Mouse (Mus musculus): Measurements from ENCODE around the gene Kcnmb3.

Kcnmb3 gene

DNA sequence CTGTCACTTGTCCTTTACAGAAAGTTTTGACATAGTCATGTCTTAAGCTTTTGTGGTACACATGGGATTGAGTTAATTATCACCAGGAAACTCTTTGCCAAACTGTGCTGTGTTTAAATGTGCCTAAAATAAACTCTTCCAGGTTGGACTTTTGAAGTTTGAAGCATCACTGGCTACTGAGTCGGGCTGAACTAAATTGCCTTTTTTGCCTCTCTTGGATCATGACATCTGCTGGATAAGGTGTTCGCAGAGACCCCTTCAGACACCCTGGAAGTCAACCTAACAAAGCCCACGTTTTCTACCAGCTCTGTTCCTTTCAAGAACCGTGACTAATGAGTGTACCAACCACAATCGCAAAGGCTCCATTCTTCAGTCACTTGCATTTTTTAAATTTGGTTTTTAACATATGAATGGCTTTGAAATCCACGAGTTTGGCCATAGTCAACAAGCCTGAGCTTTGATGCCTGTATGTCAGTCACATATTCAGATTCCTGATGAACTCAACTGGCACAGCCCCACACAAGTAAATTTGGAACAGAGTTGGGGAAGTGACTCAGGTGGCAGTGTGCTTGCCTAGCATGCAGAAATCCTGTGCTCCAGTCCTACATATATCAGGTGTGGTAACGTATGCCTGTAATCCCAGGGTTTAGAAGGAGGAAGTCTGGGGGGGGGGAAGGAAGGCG lies 3.2 kb upstream of the Kcnmb3 start:
- no peak for DNase-seq (ENCODE audit: low read depth, low spot score)

GRCm38 (mm10) chr3:32494387-32495087 lies 2.5 kb upstream of the Kcnmb3 start:
- DNase-seq (ENCODE audit: low read depth, low spot score), result no peak

DNA sequence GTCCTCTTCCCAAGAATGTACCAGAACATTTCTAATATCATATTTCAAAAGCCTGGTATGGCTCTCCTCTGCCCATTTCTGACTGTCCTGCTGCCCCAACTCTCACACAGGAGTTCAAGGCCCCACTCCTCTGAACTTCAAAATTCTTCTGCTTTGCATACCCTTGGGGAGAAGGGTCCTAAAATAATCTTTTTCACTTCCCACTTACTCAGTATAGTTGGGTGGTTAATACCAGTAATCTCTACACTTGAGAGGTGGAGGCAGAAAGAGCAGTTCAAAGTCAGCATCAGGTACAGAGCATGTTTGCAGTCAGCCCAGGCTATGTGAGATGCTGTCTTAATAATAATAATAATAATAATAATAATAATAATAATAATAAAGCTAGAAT lies 1.1 kb downstream of the Kcnmb3 start:
- no peak for DNase-seq (ENCODE audit: low read depth, low spot score)

GRCm38 (mm10) chr3:32490076-32490927 lies 1.7 kb downstream of the Kcnmb3 start:
- no peak for DNase-seq (ENCODE audit: low read depth, low spot score)

DNA sequence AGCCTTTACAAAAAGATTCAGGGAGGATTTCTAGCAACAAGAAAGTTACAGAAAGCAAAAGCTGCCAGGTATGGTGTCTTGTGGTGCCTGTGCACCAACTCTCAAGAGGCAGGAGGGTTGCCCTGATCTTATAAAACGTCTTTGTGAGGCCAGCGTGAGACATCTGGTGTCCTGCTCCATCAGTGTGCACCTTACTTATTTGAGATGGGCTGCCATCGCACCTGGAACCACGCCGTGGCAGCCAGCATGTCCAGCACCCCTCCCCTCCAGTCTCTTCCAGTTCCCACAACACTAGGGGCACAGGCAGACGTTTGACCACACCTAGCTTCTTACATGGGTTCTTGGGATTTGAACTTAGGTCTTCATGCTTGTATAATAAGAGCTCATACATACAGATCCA lies 3.9 kb downstream of the Kcnmb3 start:
- DNase-seq (ENCODE audit: low read depth, low spot score), result no peak

- no peak for DNase-seq (ENCODE audit: low read depth, low spot score)
Observed at GRCm38 (mm10) chr3:32486543-32486942, 5.5 kb downstream of the Kcnmb3 start.

- no peak for DNase-seq (ENCODE audit: low read depth, low spot score)
Observed at GRCm38 (mm10) chr3:32483035-32483434, 9.0 kb downstream of the Kcnmb3 start.

- no peak for DNase-seq (ENCODE audit: low read depth, low spot score)
Observed at GRCm38 (mm10) chr3:32479961-32480360, 12.1 kb downstream of the Kcnmb3 start.

- no peak for DNase-seq (ENCODE audit: low read depth, low spot score)
Observed at GRCm38 (mm10) chr3:32473184-32473583, 18.8 kb downstream of the Kcnmb3 start.

DNA sequence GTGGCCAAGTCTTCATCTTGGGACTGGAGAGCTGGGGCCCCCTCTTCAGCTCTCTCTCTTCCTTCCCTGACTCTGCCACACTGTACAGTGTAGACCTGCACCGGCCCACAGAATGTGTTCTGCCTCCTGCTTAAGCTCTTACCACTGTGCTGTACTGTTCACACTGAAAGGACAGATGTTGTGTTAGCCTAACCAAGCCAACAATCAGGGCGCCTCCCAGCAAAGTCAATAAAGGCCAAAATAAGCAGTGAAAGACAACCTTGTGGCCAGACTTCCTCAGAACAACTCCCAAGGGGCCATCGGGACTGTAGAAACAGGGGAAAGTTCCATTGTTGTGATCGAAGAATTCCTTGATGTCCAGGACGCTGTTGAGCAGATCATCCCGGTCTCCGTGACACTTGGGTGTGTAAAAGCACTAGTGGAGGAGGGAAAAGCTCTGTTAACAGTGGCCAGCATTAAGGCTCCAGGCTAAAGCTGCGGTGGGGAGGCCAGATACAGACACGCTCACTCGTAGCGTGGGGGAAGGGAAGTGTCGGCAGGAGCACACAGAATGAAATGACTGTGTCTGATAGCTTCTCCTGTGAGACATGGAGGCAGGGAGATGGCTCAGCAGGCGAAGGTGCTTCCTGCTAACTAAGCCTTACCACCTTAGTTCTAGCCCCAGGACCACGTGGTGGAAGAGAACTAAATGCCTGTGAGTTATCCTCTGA lies 19.7 kb downstream of the Kcnmb3 start:
- DNase-seq (ENCODE audit: low read depth, low spot score), result no peak

GRCm38 (mm10) chr3:32471098-32471497 lies 20.9 kb downstream of the Kcnmb3 start:
- no peak for DNase-seq (ENCODE audit: low read depth, low spot score)

DNA sequence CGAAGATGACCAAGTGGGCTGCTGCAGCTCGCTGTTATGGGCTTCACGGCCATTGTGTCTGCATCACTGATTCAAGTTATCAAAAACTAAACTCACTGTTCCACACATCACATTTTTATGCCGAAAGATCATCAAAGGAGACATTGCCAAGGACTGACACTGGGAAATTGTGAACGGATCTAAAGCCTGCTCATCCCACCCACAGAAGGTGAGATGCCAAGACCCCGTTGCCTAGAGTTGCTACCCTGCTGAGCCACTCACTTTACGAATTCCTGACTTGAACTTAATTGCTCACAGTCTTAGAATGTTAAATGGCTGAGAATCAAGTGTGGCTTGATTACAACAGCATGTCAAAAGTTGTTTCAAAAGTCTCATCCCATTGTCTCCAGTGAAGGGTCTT lies 21.6 kb downstream of the Kcnmb3 start:
- no peak for DNase-seq (ENCODE audit: low read depth, low spot score)

GRCm38 (mm10) chr3:32468411-32468810 lies 23.6 kb downstream of the Kcnmb3 start:
- no peak for DNase-seq (ENCODE audit: low read depth, low spot score)

DNA sequence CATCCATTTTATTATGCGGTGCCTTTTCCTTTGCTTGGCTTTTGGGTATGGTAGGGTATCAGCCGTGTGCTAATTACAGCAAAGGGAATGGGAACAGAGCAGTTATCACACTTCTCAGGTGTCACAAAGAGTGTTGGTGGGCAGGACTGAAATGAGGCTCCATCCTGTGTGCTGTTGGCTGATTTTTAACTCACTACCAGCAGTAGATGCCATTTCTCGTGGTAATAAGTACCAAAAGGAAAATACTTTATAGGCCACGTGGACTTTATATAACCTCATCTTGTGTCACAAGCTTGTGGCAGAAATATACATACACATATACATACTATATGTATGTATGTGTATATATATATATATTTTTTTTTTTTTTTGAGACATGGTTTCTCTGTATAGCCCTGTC lies 24.7 kb downstream of the Kcnmb3 start:
- no peak for DNase-seq (ENCODE audit: low read depth, low spot score)

DNA sequence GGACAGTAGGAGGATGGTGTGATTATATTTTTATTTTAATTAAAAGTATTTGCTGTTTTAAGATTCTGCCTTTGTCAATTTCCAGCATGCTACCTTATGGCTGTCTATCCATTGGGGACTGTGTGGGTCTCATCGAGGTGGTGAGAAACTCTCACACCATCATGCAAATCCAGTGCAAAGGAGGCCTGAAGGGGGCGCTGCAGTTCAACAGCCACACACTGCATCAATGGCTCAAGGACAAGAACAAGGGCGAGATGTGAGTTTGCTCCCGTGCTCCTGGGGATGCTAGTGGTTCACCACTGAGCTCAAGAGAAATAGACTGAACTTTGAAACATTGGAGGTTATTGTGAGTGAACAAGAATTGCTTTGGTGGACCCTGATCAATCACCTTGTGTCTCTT lies 32.3 kb downstream of the Kcnmb3 start:
- peak; percentile 8 for DNase-seq (ENCODE audit: low read depth, low spot score)

- DNase-seq (ENCODE audit: low read depth, low spot score), result no peak
Observed at GRCm38 (mm10) chr3:32454329-32455021, 37.6 kb downstream of the Kcnmb3 start.

GRCm38 (mm10) chr3:32441710-32442109 lies 50.3 kb downstream of the Kcnmb3 start:
- DNase-seq (ENCODE audit: low read depth, low spot score), result no peak

DNA sequence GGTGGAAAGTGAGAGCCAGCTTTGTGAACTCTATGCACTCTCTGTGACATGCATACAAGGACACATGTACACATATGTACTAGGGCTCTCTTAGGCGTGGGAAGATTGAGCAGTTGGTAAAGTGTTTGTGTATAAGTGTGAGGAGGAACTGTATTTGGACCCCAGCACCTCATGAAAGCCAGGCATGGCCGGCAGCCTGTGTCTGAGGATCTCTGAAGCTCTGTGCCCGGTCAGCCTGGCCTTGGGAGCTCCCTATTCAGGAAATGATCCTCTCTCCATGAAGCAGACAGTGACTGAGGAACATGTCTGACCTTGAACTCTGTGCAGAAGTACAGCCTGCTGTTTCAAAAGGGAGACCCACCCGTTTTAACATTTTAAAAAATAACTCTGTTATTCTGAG lies 53.3 kb downstream of the Kcnmb3 start:
- no peak for DNase-seq (ENCODE audit: low read depth, low spot score)

DNA sequence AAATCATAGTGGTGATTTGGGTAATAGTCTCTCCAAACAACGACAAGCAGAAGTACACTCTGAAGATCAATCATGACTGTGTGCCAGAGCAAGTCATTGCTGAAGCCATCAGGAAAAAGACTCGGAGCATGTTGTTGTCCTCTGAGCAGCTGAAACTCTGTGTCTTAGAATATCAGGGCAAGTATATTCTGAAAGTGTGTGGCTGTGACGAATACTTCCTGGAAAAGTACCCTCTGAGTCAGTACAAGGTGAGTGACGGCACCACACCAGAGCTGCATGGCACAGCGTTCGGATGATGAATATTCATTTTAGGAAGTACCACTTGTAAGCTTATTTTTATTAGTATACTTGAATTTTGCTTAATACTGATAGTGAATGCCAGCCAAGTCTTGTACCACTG lies 54.2 kb downstream of the Kcnmb3 start:
- DNase-seq (ENCODE audit: low read depth, low spot score), result no peak

DNA sequence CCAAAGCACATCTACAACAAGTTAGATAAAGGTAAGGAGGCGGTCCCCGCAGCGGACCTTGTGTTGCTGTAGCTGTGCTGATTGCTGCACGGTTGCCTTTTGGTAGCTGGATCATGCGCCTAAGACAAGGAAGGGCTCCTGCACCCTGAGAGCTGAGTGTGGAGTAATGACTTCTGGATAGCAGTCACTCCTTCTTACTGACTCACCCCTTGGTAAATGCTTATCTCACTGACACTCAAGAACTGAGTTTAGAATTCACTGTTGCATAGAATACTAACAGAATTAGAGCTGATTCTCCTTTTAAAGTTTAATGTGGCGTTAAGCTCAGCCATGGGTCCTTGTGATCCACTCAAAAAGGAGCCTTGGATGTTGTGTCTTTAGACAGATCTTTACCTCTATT lies 54.7 kb downstream of the Kcnmb3 start:
- no peak for DNase-seq (ENCODE audit: low read depth, low spot score)

DNA sequence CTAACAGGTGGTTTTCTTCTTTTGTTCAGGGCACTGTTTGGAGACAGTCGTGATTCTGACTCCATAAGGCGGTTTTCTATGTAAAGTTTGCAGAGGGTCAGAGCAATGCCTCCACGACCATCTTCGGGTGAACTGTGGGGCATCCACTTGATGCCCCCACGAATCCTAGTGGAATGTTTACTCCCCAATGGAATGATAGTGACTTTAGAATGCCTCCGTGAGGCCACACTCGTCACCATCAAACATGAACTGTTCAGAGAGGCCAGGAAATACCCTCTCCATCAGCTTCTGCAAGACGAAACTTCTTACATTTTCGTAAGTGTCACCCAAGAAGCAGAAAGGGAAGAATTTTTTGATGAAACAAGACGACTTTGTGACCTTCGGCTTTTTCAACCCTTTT lies 55.9 kb downstream of the Kcnmb3 start:
- DNase-seq (ENCODE audit: low read depth, low spot score), result no peak
